Mouse (Mus musculus): ENCODE data around the gene Ces2g. TPM values are rescaled to one million over a fixed set of nuclear protein-coding genes. Genes with fewer than 3 reads are reported as not detected.
A peak's percentile ranks its signal among the peaks of the same experiment; 100 is the strongest.

The Ces2g gene
- 12.8 and 18.7 TPM in 2 replicates for polyA plus RNA-seq (2015; fragmentation: Nextera tagmentation; extraction: Ambion mirVana)

DNA sequence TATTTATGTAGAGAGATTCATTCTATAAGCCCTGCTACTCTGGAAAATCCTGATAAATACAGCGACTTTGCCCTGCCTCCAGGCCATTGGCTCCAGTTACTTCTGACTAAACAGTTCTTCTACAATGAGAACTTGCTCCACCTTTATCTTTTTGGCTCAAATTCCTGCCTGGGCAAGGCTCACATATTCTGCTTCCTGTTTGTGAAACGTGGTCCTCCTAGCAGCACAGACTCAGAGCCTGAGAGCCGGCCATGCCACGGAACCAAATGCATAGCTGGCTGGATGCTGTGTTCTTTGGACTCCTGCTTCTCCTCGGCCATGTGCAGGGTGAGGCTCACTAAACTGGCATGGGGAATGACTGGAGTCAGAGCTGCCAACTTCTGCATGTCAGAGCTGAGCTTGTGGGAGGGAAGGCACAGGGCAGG, at the start of gene Ces2g:
Gene Ces2g, plus strand, starts transcription at position 182 of the 425 bp plus-strand sequence.
- Histone ChIP-seq H3K27me3 (ENCODE audit: control insufficient read depth, insufficient read depth, low read length) (no peaks in the 10 kb centered on the region), H3K36me3 (ENCODE audit: control insufficient read depth, insufficient read depth, low read length) (no peaks in the 10 kb centered on the region), H3K4me3 (replicated peaks; ENCODE audit: low read length) (no peak within 1 kb of the TSS), H3K9ac (ENCODE audit: low read length) (no peak within 1 kb of the TSS), H3K4me1 (ENCODE audit: control insufficient read depth, insufficient read depth, low read length) (no peaks in the 10 kb centered on the region), H3K27ac (ENCODE audit: low read length) (no peak within 1 kb of the TSS; the same call in 1 of the 2 replicates), H3K9me3 (replicated peaks; ENCODE audit: control insufficient read depth, low read length) (no peaks in the 10 kb centered on the region), H3K4me2 (ENCODE audit: low read depth, low read length) (no peak within 1 kb of the TSS)
- 53% methylated on average over 5 of the region's 5 CpGs for WGBS
- ATAC-seq (ENCODE audit: insufficient read depth, low FRiP score), result peak; percentile 58; the same call in 1 of the 2 replicates

DNA sequence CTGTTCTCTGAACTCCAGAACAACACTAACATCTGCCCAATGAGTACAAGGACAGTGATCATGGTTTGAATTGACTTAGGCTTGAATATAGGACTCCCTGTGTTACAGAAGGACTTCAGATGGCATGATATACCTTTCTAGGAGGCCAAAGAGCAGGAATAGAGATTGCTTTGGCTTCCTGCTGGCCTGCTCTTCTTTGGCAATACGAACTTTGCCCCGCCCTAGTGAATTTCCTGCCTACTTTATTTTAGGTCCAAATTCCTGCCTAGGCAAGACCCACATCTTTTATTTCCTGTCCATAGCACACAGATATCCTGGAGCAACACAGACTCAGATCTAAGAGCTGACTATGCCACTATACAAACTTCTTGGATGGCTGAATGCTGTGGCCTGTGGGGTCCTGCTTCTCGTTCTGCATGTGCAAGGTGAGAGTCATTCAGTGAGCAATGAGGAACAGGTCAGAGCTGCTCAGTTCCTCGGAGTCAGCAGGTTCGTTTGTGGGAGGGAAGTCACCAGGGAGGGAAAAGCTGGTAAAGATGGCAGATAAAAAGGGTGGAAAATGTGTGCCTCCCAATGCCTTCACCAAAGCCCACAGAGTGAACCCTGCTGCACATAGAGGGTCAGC, 35.4 kb upstream of the Ces2g start, which contains the start of gene Ces2e:
Gene Ces2e, plus strand, starts transcription at position 289 of the 625 bp plus-strand sequence.
- no peak within 1 kb of the TSS for H3K4me2 ChIP-seq (ENCODE audit: low read depth, low read length)
- 54% methylated on average over 5 of the region's 5 CpGs for WGBS
- no peak for ATAC-seq (ENCODE audit: insufficient read depth, low FRiP score)

DNA sequence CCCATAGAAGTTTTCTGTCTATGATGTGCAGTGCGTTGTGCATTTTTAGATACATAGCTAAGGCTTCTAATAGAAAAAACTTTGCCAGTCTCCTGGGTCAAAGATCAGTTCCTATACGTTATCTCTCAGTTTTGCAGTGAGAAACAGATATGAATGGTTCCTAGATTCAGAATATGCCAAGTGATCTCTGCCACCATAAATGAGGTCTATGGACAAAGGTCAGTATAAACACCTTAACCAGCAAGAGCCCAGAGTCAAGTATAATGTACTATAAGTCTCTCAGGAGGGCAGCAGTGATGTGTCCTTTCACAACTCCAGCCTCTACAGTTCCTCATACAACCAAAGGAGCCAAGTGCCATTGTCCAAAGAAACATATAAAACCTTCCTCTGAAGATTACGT, 34.2 kb upstream of the Ces2g start:
- Histone ChIP-seq H3K9ac (ENCODE audit: low read length) (no peak overlapping the region), H3K36me3 (ENCODE audit: control insufficient read depth, insufficient read depth, low read length) (no peaks in the 10 kb centered on the region), H3K9me3 (replicated peaks; ENCODE audit: control insufficient read depth, low read length) (no peaks in the 10 kb centered on the region), H3K4me1 (ENCODE audit: control insufficient read depth, insufficient read depth, low read length) (no peaks in the 10 kb centered on the region), H3K4me2 (ENCODE audit: low read depth, low read length) (no peak overlapping the region), H3K4me3 (replicated peaks; ENCODE audit: low read length) (no peak overlapping the region), H3K27me3 (ENCODE audit: control insufficient read depth, insufficient read depth, low read length) (no peaks in the 10 kb centered on the region), H3K27ac (ENCODE audit: low read length) (no peak overlapping the region)
- 78% methylated on average over 3 of the region's 3 CpGs for WGBS
- no peak for ATAC-seq (ENCODE audit: insufficient read depth, low FRiP score)

More for the DNA sequence above, 35.4 kb upstream of the Ces2g start, which contains the start of gene Ces2e:
- no peaks in the 10 kb centered on the region for H3K36me3 ChIP-seq (ENCODE audit: control insufficient read depth, insufficient read depth, low read length)
- H3K4me1 ChIP-seq (ENCODE audit: control insufficient read depth, insufficient read depth, low read length), result no peaks in the 10 kb centered on the region
- no peaks in the 10 kb centered on the region for H3K27me3 ChIP-seq (ENCODE audit: control insufficient read depth, insufficient read depth, low read length)
- no peak within 1 kb of the TSS for H3K9ac ChIP-seq (ENCODE audit: low read length)
- H3K4me3 ChIP-seq (replicated peaks; ENCODE audit: low read length), result no peak within 1 kb of the TSS
- no peaks in the 10 kb centered on the region for H3K9me3 ChIP-seq (replicated peaks; ENCODE audit: control insufficient read depth, low read length)
- peak within 1 kb of the TSS; percentile 14 for H3K27ac ChIP-seq (ENCODE audit: low read length)

DNA sequence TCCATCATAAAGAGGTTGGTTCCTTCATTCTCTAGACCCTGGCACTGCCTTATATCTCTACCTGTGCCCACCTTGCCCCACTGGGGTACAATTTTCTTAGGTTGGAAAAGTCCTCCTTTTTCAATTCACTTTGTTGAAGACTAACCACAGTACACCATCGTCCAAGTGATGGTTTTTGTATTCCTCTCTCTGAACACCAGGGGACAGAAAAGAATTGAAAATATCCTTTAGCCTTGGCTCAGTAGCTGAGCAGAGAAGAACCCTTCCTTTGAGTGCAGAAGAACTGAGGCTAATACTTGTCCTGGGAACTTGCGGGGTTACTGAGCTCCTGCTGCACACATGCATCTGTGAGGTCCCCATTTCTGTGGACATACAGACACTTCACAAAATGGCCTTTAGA, 16.9 kb upstream of the Ces2g start:
- Histone ChIP-seq H3K4me3 (replicated peaks; ENCODE audit: low read length) (no peak overlapping the region), H3K4me2 (ENCODE audit: low read depth, low read length) (no peak overlapping the region), H3K36me3 (ENCODE audit: control insufficient read depth, insufficient read depth, low read length) (no peaks in the 10 kb centered on the region), H3K9ac (ENCODE audit: low read length) (no peak overlapping the region), H3K27me3 (ENCODE audit: control insufficient read depth, insufficient read depth, low read length) (no peaks in the 10 kb centered on the region), H3K9me3 (replicated peaks; ENCODE audit: control insufficient read depth, low read length) (no peaks in the 10 kb centered on the region), H3K27ac (ENCODE audit: low read length) (no peak overlapping the region), H3K4me1 (ENCODE audit: control insufficient read depth, insufficient read depth, low read length) (no peaks in the 10 kb centered on the region)
- 77% methylated on average over 2 of the region's 2 CpGs for WGBS
- no peak for ATAC-seq (ENCODE audit: insufficient read depth, low FRiP score)

GRCm38 (mm10) chr8:104947056-104947455, 14.5 kb upstream of the Ces2g start, which contains the start of gene Ces2f:
Gene Ces2f, plus strand, starts transcription at chr8:104947356.
- Histone ChIP-seq H3K27me3 (ENCODE audit: control insufficient read depth, insufficient read depth, low read length) (no peaks in the 10 kb centered on the region), H3K9ac (ENCODE audit: low read length) (no peak within 1 kb of the TSS), H3K4me2 (ENCODE audit: low read depth, low read length) (no peak within 1 kb of the TSS), H3K36me3 (ENCODE audit: control insufficient read depth, insufficient read depth, low read length) (no peaks in the 10 kb centered on the region), H3K9me3 (replicated peaks; ENCODE audit: control insufficient read depth, low read length) (no peaks in the 10 kb centered on the region), H3K4me3 (replicated peaks; ENCODE audit: low read length) (no peak within 1 kb of the TSS), H3K27ac (ENCODE audit: low read length) (no peak within 1 kb of the TSS), H3K4me1 (ENCODE audit: control insufficient read depth, insufficient read depth, low read length) (no peaks in the 10 kb centered on the region)
- ATAC-seq (ENCODE audit: insufficient read depth, low FRiP score), result no peak
- 69% methylated on average over 4 of the region's 4 CpGs for WGBS

DNA sequence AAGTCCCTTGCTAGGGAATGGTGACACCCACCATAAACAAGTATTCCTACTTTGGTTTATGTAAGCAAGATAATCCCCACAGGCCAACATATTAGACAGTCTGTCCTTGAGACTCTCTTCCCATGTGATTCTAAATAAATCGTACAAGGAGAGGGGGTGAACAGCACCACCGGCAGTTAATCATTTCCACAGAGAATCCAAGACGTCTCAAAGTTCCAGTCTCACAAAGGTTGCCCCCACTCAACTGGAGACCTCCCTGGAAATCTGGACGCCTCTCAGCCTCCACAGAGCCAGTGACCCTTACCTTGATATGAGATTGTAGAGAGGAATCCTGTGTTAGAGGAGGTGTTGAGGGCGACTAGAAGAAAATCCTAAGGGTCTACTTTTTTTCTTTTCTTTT, 12.5 kb upstream of the Ces2g start:
- Histone ChIP-seq H3K4me1 (ENCODE audit: control insufficient read depth, insufficient read depth, low read length) (no peaks in the 10 kb centered on the region), H3K27ac (ENCODE audit: low read length) (no peak overlapping the region), H3K9ac (ENCODE audit: low read length) (no peak overlapping the region), H3K27me3 (ENCODE audit: control insufficient read depth, insufficient read depth, low read length) (no peaks in the 10 kb centered on the region), H3K4me3 (replicated peaks; ENCODE audit: low read length) (no peak overlapping the region), H3K9me3 (replicated peaks; ENCODE audit: control insufficient read depth, low read length) (no peaks in the 10 kb centered on the region), H3K4me2 (ENCODE audit: low read depth, low read length) (no peak overlapping the region), H3K36me3 (ENCODE audit: control insufficient read depth, insufficient read depth, low read length) (no peaks in the 10 kb centered on the region)
- 74% methylated on average over 5 of the region's 5 CpGs for WGBS
- no peak for ATAC-seq (ENCODE audit: insufficient read depth, low FRiP score)

DNA sequence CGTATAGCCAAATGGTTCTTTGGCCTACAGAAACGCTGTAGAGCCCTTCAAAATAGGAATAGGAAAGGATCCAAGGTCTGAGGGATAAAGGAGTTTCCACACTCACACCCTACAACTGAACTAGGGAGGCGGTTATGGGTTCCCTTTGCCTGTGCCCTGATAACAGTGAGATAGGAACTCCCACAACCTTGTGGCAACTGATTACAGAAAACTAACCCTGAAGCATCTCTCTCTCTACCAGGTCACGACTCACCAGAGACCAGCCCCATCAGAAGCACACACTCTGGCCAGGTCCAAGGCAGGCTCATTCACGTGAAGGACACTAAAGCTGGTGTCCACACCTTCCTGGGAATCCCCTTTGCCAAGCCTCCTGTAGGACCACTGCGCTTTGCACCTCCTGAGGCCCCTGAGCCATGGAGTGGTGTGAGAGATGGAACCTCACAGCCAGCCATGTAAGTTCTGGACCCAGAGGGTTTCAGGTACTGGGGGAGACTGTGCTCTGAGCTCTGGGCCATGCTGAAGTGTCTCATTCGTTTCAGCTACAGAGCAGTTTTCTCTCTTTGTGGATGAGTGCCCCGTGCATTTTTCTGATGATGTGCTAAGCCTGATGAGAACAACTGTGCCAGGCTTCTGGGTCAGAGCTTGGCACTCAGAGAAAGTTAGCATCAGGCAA, 847 bp downstream of the Ces2g start:
- H3K27me3 ChIP-seq (ENCODE audit: control insufficient read depth, insufficient read depth, low read length), result no peaks in the 10 kb centered on the region
- no peaks in the 10 kb centered on the region for H3K36me3 ChIP-seq (ENCODE audit: control insufficient read depth, insufficient read depth, low read length)
- no peak overlapping the region for H3K4me3 ChIP-seq (replicated peaks; ENCODE audit: low read length)
- H3K4me2 ChIP-seq (ENCODE audit: low read depth, low read length), result no peak overlapping the region
- peak; percentile 22; the same call in 1 of the 2 replicates for ATAC-seq (ENCODE audit: insufficient read depth, low FRiP score)
- no peaks in the 10 kb centered on the region for H3K4me1 ChIP-seq (ENCODE audit: control insufficient read depth, insufficient read depth, low read length)
- H3K9me3 ChIP-seq (replicated peaks; ENCODE audit: control insufficient read depth, low read length), result no peaks in the 10 kb centered on the region
- WGBS, result 69% methylated on average over 8 of the region's 8 CpGs
- H3K27ac ChIP-seq (ENCODE audit: low read length), result peak overlapping the region; percentile 53; the same call in 1 of the 2 replicates
- H3K9ac ChIP-seq (ENCODE audit: low read length), result no peak overlapping the region

DNA sequence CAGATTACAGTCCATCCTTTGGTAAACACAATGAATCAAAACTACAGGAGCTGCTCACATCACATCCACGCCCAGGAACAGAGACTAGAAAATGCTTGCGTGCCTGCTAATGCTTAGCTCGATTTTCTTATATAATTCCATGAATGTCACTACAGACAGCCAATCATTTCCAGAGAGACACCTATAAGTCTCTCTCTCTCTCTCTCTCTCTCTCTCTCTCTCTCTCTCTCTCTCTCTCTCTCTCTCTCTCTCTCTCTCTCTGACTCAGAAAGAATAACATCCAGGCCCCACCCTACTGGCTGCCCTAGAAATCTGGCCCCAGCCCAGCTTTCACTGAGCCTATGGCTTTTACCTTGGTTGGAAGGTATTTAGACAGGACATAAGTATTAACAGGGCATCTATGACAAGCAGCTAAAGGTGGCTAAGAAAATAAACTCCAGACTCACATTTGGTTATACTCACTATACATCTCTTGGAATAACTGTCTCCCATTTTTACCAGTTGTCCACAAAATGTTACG, 1.9 kb downstream of the Ces2g start:
- Histone ChIP-seq H3K27ac (ENCODE audit: low read length) (peak overlapping the region; percentile 53; the same call in 1 of the 2 replicates), H3K4me3 (replicated peaks; ENCODE audit: low read length) (no peak overlapping the region), H3K4me2 (ENCODE audit: low read depth, low read length) (no peak overlapping the region), H3K9me3 (replicated peaks; ENCODE audit: control insufficient read depth, low read length) (no peaks in the 10 kb centered on the region), H3K4me1 (ENCODE audit: control insufficient read depth, insufficient read depth, low read length) (no peaks in the 10 kb centered on the region), H3K9ac (ENCODE audit: low read length) (no peak overlapping the region), H3K36me3 (ENCODE audit: control insufficient read depth, insufficient read depth, low read length) (no peaks in the 10 kb centered on the region), H3K27me3 (ENCODE audit: control insufficient read depth, insufficient read depth, low read length) (no peaks in the 10 kb centered on the region)
- WGBS, result 72% methylated on average over 4 of the region's 4 CpGs
- 0 out of 2 replicates have a peak, but pooled peaks have one; percentile 27 for ATAC-seq (ENCODE audit: insufficient read depth, low FRiP score)

GRCm38 (mm10) chr8:104984126-104984525, 22.6 kb downstream of the Ces2g start:
- Histone ChIP-seq H3K4me3 (replicated peaks; ENCODE audit: low read length) (no peak overlapping the region), H3K4me1 (ENCODE audit: control insufficient read depth, insufficient read depth, low read length) (no peaks in the 10 kb centered on the region), H3K9ac (ENCODE audit: low read length) (no peak overlapping the region), H3K36me3 (ENCODE audit: control insufficient read depth, insufficient read depth, low read length) (no peaks in the 10 kb centered on the region), H3K27ac (ENCODE audit: low read length) (no peak overlapping the region), H3K4me2 (ENCODE audit: low read depth, low read length) (no peak overlapping the region), H3K27me3 (ENCODE audit: control insufficient read depth, insufficient read depth, low read length) (no peaks in the 10 kb centered on the region), H3K9me3 (replicated peaks; ENCODE audit: control insufficient read depth, low read length) (no peaks in the 10 kb centered on the region; the same call in 1 of the 2 replicates)
- no peak for ATAC-seq (ENCODE audit: insufficient read depth, low FRiP score)
- 91% methylated on average over 5 of the region's 5 CpGs for WGBS
